Mouse (Mus musculus) CD4-positive, CD25-positive, alpha-beta regulatory T cell, adult 2 months (primary cell): ENCODE measurements around the gene Zfp839.
"Not testable (repeated sequence)": the region's sequence is repeated elsewhere in the genome, so short reads cannot be mapped to it uniquely, and the experiment has no call there.

Experiments
- DNase-seq: peaks from one replicate; pipeline ENCODE4 v3.0.0-alpha.2; 2012; ENCODE audit warnings: low read depth, low spot score

Zfp839 gene

GRCm38 (mm10) chr12:110840348-110841198 lies 9.5 kb upstream of the Zfp839 start, which contains the start of gene Mok:
Gene Mok, minus strand, starts transcription at chr12:110840939.
- DNase-seq: peak; percentile 97

GRCm38 (mm10) chr12:110841731-110842493 lies 8.1 kb upstream of the Zfp839 start:
- DNase-seq: no peak

- peak; percentile 91 for DNase-seq
Observed at GRCm38 (mm10) chr12:110843194-110844048, 6.6 kb upstream of the Zfp839 start.

DNA sequence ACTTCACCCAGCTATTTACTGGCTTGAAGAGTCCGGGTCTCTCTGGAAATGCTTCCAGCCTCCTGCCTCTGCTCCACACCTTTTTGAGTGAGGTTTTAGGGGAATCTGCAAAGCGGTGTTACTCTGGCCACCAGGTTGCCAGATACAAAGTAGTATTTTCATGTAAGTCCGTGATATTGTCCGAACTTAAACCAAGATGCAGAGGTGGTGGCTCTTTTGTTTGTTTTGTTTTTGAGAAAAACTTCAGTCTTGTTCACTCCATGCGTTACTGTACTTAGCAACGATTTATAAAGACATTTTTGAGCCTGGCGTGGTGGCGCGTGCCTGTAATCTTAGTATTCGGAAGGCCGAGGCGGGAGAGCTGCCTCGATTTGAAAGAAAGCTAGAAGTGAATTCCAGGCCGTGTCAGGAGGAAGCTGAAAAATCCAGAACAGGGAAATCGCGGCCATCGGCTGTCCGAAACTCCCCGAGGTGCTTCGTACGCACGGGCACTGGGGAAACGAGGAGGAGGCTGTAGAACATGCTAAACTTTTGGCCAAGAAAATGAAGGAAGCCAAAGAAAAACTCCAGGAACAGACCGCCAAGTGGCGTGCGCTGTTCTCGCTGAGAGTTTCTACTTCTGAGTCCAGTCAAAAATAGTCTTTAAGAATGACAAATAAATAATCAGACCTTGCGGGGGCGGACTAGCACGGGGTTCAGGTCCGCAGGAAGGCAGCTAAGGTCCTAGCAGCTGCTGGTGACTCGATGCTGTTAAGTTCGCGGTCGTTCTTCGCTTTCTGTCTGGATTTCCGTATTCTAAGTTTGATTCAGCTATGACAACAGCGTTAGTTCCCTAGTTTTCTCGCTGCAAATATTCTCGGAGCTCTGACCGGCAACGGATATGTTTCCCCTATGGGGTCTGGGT lies 5.6 kb upstream of the Zfp839 start:
- DNase-seq: no peak

- DNase-seq: peak; percentile 71
Observed at GRCm38 (mm10) chr12:110845131-110845880, 4.7 kb upstream of the Zfp839 start.

DNA sequence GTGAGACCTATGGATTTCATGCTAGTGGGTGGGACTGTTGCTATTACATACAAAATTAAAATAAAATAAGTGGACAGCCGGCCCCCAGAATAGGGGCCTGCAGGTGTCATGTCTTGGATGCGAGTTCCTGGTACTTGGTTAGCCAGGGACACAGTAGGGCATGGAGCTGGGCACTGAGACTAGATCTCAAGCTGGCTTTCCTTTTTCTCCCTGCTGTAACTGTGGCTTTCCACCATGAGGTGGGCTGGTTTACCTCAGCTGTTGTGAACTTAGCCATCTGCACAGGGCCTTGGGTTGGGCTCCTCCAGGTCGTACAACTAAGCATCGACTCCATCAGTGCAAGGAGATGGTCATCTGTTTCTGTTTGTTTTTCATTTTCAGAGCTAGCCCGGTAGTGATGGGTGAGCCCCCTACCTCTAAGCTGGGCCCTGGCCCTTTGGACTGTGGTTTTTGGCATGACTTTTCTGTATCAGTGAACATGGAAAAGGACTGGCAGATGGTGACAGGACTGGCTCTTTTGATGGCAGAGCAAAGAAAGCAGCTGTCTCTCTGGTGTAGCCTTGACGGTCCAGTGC lies 3.8 kb upstream of the Zfp839 start:
- DNase-seq: no peak

DNA sequence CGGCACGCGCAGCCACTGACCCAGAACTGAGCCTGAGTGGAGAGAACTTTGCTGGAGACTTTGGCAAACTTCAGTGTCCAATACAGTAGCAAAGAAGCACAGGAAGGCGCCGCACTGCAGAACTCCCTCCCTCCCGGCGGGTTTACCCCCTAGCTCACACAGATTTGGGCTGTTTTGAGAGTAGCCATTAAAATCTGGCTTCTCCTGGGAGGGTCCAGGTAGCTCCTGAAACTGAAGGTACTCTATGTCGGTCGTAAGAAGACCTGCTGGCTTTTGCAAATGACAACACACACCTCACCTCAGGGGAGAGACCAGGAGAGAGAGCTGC lies 840 bp downstream of the Zfp839 start:
- DNase-seq: peak; percentile 28

DNA sequence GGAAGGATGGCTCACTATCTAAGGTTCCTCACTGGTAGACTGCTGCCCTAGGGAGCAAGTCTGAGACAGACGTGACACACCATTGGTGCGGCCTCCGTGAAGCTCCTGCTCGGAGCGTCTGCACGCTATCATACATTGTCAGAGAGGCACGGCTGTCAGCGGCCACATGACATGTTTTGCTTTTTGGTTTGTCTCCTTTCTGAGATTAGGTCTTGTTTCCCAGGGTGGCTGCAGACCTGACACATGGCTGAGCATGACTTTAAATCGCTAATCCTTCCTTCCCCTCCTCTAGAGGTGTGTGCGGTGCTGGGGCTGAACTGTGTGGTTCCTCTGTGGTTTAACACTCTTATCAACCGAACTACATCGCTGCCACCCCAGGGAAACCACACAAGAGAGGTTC lies 1.4 kb downstream of the Zfp839 start:
- DNase-seq: peak; percentile 49

GRCm38 (mm10) chr12:110851923-110852322 lies 1.9 kb downstream of the Zfp839 start:
- DNase-seq: no peak

- DNase-seq: peak; percentile 20
Observed at GRCm38 (mm10) chr12:110854786-110855737, 5.0 kb downstream of the Zfp839 start.

GRCm38 (mm10) chr12:110857196-110857595 lies 7.1 kb downstream of the Zfp839 start:
- peak; percentile 62 for DNase-seq

DNA sequence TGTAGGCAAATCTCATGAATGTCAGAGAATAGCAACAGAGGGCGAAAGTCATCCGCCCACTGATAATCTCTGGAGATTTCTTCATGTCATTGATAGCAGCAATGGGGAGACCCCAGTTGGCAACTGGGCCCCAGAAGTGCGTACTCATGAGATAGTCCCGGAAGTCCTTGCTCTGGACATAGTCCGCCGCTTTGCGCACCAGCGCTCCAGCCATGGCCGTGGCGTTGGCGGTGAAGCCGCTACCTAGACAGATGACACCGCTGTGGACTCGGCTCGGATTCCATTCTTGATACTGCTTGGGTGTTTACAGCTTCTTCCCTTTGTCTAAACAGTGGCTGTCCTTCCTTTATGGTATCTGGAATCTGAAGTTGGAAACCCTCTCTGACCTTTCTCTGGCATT lies 8.6 kb downstream of the Zfp839 start:
- not testable (repeated sequence) for DNase-seq

DNA sequence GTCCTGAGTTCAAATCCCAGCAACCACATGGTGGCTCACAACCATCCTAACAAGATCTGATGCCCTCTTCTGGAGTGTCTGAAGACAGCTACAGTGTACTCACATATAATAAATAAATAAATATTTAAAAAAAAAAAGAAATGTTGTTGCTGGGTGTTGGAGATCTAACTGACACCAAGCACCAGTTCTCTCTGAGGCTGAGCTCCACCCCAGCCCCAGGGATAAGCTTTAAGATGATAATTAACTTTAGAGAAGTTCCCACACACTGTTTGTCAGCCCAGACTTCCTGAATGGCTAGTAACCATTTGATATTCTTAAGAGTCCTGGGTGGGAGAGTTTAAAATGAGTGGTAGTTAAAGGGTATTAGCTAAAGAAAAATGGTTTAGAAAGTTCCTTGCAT lies 10.2 kb downstream of the Zfp839 start:
- no peak for DNase-seq

DNA sequence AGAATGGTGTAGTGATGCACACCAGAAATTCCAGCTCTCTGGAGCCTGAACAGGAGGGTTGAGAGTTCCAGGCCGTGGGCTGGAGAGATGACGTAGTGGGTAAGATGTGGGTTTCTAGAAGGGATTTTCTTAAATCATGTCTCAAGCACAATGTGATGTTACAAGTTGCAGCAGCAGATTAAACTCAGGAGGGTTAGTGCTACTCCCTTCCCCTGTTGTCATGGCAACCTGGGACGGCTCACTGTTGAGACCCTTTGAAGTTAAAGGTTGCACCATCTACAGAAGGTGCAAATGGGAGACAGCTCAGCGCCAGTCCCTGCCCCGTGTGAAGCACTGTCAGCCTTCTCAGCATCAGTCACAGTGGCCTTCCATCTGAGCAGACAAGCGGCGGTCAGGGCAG lies 11.2 kb downstream of the Zfp839 start:
- peak; percentile 74 for DNase-seq

DNA sequence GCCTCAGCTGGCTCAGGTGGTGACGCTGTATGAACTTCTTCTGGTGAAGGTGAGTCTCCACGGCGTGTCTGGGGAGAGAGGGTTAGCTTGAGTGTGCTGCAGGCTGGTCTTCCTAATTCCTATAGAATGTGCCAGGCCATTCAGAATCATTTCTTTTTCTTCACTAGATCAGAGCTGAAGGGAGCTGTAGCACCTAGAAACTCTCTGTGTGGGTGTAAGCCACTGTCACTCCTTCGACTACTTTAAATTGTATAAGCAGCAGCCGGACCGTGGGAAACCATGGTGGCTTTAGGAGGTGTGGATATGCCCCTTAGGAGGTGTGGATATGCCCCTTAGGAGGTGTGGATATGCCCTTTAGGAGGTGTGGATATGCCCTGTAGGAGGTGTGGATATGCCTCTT lies 14.0 kb downstream of the Zfp839 start:
- no peak for DNase-seq

DNA sequence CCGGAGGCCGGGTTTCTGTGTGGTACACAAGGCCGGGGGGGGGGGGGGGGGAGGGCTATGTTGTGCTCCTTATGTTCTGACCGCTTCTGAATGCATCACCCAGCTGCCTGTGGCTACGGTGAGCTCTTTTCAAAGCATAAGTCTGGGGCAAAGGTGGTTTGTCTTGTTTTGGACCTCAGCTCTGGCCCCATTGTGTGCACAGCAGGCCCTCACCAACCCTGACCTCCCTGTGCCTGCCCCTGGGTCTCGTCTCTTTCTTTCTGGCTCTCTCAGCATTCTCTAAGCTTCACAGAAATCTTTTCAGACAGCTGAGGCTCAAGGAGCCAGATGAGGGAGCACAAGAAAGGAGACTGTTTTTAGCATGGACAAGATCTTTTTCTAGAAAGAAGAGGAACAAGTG lies 15.5 kb downstream of the Zfp839 start:
- no peak for DNase-seq

DNA sequence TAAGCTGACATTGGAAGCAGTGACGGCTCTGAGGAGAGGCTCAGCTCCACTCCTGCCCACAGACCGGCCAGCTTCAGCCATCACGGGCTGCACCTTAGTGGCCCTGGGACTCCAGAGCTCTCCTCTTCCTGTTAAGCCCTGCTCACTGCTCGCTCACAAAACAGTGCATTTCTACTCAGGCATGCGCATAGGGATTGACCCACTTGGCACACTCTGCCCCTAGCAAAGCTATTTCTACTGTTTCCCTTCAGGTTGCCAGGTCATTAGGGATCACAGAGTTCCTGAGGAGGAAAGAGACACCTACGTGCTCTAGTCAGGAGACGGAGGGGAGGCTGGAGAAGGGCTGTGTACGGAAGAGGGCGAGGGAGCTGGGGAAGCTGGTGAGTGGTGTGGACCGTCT lies 15.9 kb downstream of the Zfp839 start:
- no peak for DNase-seq

GRCm38 (mm10) chr12:110870107-110870506 lies 20.1 kb downstream of the Zfp839 start:
- DNase-seq: no peak

GRCm38 (mm10) chr12:110871247-110871646 lies 21.2 kb downstream of the Zfp839 start:
- DNase-seq: no peak
